Mouse (Mus musculus) urinary bladder, postnatal 10 days (tissue): ENCODE measurements around the gene Ifit3b.
"Not testable (repeated sequence)": the region's sequence is repeated elsewhere in the genome, so short reads cannot be mapped to it uniquely, and the experiment has no call there.

ENCODE experiments used
- DNase-seq: peaks from one replicate; pipeline ENCODE4 v3.0.0; 2022; ENCODE audit warnings: low spot score

Gene Ifit3b

GRCm38 (mm10) chr19:34610118-34610517, 2.3 kb downstream of the Ifit3b start:
- DNase-seq: not testable (repeated sequence)

GRCm38 (mm10) chr19:34612243-34613001, 4.7 kb downstream of the Ifit3b start:
- not testable (repeated sequence) for DNase-seq

- DNase-seq: no peak
These were observed 13.1 kb downstream of the Ifit3b start for GRCm38 (mm10) chr19:34620871-34621270.

- DNase-seq: no peak
These were observed 16.0 kb downstream of the Ifit3b start for GRCm38 (mm10) chr19:34623781-34624180.

- DNase-seq: no peak
These were observed 16.9 kb downstream of the Ifit3b start for GRCm38 (mm10) chr19:34624663-34625062.

- no peak for DNase-seq
These were observed 19.7 kb downstream of the Ifit3b start for GRCm38 (mm10) chr19:34627496-34627895.

- DNase-seq: no peak
These were observed 23.7 kb downstream of the Ifit3b start for GRCm38 (mm10) chr19:34631487-34631886.

- no peak for DNase-seq
These were observed 25.7 kb downstream of the Ifit3b start for GRCm38 (mm10) chr19:34633484-34633883.

GRCm38 (mm10) chr19:34636933-34637557, 29.3 kb downstream of the Ifit3b start:
- DNase-seq: no peak

GRCm38 (mm10) chr19:34640623-34641022, 32.9 kb downstream of the Ifit3b start, which contains the start of the genes Ifit1bl2 and Ifit1:
Ifit1bl2 (minus strand) TSS chr19:34640743.
Ifit1 (plus strand) TSS chr19:34640871.
- no peak for DNase-seq

- no peak for DNase-seq
These were observed 34.8 kb downstream of the Ifit3b start for GRCm38 (mm10) chr19:34642616-34643015.

- DNase-seq: not testable (repeated sequence)
These were observed 39.9 kb downstream of the Ifit3b start for GRCm38 (mm10) chr19:34647630-34648029.

- no peak for DNase-seq
These were observed 42.5 kb downstream of the Ifit3b start for GRCm38 (mm10) chr19:34650276-34650675.

GRCm38 (mm10) chr19:34650997-34651396, 43.2 kb downstream of the Ifit3b start:
- no peak for DNase-seq

GRCm38 (mm10) chr19:34655227-34655805, 47.5 kb downstream of the Ifit3b start:
- no peak for DNase-seq

GRCm38 (mm10) chr19:34656511-34657298, 48.9 kb downstream of the Ifit3b start:
- no peak for DNase-seq

GRCm38 (mm10) chr19:34662067-34662507, 54.3 kb downstream of the Ifit3b start:
- no peak for DNase-seq

- no peak for DNase-seq
These were observed 55.0 kb downstream of the Ifit3b start for GRCm38 (mm10) chr19:34662740-34663139.
